Mouse (Mus musculus) layer of hippocampus, adult 18-20 months (tissue): ENCODE measurements around the gene Acsf2. TPM values are rescaled to one million over a fixed set of nuclear protein-coding genes. Genes with fewer than 3 reads are reported as not detected.
A peak's percentile ranks its signal among the peaks of the same experiment; 100 is the strongest.

Experiments used
- DNase-seq, 2 experiments: peaks; one replicate each; pipeline ENCODE4 v3.0.0; 2022; ENCODE audit warnings: low spot score in 2 of 2
- total RNA-seq, 2 experiments: library from RNA; stranded (reverse); gene quantifications; 2 replicates each; pipeline ENCODE4 v1.2.3; 2021

The Acsf2 gene
- total RNA-seq, 2 experiments from 2014 or later, result 17.2 to 19.2 TPM

DNA sequence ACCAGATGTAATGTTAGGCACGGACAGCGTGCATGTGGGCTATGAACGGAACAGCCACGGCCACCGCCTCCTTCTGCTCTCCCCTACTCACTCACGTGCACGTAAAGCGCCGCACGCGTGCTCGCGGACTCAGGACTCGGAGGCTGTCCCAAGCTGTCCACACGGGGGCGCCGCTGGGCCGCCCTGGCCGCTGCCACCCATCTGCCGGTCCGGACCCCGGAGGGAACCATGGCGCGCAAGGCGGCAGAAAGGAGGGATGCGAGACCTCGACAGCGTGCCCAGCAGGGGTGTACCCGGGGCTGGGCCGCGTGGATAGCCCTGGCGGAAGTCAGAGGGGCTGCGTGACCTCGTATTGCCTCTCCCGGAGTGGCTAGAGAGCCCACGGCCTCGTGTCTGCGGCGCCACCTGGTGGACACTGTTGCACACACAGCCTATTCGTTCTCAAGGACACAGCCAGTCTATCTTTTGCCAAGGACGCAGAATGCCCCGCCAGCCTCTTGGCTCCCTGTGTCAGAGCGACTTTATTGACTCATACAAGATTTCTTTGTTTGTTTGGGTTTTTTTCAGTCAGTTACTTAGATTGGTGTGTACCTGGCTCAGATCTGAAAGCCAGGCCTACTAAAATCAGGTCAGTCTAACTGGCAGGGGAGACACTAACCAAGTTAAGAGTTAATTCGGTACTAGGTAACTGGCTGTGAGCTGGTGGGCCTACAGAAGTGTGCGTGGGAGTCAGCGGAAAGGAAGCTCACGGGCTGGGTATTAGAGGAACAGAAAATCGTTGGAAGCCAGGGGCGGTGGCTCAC lies 52.6 kb downstream of the Acsf2 start, which contains the start of gene Rsad1:
Gene Rsad1, minus strand, starts transcription at position 368 of the 803 bp plus-strand sequence.
- DNase-seq, result peak; percentile 91 to 98

DNA sequence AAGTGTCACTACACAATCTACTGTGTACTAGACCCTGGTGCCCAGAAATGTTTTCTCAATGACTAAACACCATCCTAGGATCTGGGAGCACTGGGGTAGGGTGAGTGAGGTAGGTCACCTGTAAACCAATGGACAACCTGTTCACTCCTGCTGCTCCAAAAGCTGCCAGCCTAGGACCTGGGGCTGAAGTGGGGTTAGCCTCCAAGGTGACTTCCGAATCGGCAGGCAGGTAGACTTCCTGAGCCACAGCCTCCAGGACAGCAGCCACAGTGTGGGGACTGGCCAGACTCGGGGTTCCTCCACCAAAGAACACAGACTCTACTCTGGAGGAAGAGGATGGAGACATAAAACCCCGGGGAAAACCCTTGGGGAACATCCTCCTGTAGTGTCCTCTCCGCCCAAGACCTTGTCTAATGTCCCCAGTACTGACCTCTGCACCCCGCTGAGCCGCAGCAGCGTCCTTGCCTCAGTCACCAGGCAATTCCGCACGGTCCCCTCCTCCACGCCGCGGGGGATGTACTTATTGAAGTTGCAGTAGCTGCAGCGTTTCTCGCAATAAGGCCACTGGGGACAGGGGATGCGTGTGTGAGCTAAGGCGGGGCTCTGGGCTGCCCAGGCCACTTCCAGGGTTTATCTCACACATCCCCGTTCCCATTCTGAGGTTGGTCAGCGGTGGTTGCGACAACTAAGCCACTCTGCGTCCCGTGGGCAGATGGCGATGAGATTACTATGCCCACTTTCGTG lies 53.5 kb downstream of the Acsf2 start:
- peak in 1 of 2 experiments; percentile 48 for DNase-seq

DNA sequence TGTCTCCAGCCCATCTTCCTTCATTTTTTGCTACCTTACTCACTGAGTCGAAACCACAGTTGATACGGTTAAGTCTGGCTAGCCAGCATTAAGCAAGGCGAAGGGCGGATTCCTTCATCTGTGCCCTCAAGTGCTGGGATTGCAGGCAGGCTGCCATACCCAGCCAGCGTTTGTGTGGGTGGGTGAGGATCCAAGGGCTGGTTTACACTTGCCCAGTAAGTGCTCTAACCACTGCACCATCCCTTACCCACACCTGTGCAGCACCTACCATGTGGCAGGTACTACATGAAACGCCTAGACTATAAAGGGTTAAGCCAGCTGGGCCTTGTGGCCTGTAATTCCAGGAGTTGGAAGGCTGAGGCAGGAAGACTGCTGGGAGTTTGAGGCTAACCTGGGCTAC lies 54.4 kb downstream of the Acsf2 start:
- no peak for DNase-seq

DNA sequence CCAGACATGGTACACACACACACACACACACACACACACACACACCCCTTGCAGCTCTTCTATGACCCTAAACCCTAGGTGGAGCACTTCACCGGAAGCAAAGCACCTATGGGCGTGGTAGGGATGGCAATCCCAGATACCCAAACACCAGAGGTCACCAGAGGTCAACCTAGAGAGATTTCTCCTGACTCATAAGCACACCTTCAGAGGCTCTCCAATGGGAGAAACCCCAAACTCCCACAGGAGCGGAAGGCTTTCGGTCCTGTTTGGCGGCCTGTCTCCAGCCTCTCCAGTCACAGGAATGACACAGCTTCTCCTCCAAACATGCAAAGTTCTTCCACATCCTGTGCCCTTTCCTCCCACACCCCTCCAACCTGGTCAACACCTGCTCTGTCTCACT lies 55.3 kb downstream of the Acsf2 start:
- DNase-seq, result no peak

DNA sequence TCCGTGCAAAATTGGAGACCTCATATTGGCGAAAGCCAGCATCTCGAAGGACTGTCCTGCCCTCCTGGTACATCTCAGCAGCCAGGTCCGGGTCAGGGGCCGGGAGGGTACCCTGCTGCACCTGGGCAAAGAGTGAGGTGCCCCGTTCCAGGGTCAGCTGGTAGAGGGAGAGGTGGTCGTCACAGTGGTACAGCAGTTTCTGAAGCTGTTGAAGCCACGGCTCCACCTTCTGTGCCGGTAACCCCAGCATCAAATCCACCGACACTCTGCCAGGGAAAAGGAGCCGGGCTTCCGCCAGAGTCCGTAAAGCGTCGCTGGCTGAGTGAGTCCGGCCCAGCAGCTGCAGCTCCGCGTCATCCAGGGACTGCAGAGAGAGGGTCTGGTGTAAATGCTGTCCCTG lies 57.2 kb downstream of the Acsf2 start:
- peak in 1 of 2 experiments; percentile 14 for DNase-seq

DNA sequence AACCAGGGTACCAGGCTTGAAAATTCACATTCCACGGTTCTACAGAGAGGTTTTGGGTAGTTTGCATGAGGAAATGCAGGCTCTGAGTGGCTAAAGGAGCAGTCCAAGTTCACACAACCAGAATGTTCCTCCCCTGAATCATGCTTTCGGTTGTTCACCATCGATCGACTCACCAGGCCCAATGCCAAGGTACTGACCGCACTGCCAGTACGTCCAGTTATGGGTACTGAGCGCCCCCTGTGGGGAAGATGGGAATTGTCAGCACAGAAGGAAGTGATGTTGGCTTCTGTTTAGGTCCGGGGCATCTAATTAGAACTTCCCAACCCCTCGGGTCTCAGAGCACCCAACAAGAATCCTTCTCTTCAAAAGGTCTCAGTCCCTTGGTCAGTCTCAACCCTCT lies 57.7 kb downstream of the Acsf2 start:
- peak; percentile 67 to 94 for DNase-seq

DNA sequence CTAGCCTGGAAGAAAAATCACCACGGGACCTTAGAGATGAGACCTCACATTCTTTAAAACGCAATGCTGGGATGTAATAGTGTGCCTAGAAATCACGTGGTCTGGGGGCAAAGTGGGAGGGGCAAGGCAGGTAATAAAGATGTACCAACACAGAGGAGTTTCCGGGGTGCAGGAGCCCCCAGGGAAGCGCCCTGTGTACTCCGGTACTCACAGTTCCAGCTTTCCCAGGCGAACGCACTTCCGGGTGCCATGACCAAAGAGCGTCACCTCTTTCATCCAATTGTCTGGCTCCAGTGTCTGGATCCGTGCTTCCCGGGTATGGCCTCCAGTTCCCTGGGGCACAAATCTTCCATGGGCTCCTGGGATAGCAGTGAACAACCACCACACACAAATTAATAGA lies 58.3 kb downstream of the Acsf2 start:
- DNase-seq, result no peak

DNA sequence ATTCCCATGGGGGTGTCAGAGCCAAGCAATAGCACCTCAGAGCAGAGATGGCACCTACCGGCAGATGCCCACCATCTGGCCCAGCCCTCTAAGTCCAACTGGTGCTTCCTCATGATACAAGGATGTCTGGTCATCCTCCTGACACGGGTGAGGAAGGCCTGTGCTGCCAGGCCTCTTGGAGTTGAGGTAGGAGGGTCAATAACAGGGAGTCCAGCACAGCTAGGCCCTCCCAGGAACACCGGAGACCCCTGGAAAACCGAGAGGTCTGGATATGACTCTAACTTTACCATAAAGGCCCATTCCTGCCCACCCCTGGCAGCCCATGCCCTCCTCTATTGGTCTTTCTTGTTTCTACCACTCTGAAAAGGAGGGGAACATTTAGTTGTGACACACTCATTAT lies 59.3 kb downstream of the Acsf2 start:
- DNase-seq, result no peak

DNA sequence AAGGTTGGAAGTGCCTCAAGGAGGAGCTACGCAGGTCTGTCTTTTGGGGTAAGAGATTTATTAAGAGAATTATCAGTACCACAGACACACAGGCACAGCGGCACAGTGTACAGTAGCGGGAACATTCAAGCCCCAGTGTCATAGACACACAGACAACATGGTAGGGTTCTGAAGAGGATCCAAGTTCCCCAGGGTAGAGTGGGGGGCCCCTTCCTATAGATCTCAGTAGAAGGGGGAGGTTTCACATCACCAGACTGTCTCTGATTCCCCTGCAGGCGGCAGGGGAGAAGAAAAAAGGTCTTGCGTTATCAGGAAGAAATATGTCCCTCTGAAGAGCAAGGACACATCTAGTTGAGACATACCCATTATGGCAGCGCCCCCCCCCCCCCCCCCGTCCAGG lies 61.9 kb downstream of the Acsf2 start:
- no peak for DNase-seq

DNA sequence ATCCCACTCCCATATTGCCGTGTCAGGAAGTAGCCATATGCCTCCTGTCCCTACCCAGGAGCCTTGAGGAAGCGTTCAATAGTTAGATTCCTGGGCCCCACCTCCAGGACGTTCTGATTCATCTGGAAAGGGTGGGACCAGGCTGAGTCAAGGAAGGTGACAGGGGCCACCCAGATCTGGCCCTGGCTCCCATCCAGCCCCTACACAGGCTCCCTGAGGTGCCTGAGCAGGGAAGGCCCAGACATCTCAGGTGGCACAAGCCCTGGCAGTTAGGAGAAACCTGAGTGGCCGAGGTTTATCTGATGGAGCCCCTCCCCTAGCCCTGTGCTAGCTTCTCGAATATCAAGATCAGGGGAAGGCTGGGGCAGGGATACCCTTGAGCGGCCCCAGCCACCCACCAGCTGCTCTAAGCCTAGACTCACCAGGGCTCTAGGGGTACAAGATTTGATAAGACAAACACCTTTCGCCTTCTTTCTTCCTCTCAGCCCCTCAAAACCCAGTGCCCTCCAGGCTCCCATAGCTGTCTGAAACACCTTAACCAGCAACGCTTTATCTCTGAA lies 62.9 kb downstream of the Acsf2 start:
- DNase-seq, result no peak

DNA sequence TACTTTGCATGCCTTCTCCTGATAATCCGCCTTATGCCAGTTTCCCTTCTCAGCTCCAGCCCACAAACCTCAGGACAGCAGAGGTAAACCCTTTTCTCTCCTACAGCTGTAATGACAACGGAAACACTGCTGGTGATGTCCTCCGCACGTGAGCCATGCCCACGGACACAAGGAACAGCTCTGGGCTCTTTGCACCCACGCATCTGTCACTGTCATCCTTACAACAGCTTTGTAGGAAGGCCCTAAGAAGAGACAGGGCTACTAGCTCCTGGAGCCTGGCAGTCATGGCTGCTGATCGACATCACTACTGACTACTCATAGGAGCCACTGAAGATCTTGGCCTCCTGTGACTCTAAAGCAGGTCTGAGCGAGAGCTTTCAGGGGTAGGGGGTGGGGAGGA lies 68.5 kb downstream of the Acsf2 start:
- DNase-seq, result no peak

DNA sequence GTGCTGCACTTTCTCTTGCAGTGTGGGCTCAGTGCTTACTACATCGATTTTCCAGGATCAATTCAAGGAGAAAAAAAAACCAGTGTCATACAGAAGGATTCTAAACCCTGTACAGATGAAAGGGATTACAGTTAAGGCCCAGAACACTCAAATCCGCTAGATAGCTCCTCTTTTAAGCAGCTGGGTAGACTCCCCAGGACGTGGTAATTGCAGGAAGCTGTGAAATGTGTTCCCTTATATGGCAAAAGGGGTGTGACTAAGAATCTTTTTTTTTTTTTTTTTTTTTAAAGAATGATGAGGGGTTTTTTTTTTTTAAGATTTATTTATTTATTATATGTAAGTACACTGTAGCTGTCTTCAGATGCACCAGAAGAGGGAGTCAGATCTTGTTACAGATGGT lies 72.8 kb downstream of the Acsf2 start:
- DNase-seq, result no peak

DNA sequence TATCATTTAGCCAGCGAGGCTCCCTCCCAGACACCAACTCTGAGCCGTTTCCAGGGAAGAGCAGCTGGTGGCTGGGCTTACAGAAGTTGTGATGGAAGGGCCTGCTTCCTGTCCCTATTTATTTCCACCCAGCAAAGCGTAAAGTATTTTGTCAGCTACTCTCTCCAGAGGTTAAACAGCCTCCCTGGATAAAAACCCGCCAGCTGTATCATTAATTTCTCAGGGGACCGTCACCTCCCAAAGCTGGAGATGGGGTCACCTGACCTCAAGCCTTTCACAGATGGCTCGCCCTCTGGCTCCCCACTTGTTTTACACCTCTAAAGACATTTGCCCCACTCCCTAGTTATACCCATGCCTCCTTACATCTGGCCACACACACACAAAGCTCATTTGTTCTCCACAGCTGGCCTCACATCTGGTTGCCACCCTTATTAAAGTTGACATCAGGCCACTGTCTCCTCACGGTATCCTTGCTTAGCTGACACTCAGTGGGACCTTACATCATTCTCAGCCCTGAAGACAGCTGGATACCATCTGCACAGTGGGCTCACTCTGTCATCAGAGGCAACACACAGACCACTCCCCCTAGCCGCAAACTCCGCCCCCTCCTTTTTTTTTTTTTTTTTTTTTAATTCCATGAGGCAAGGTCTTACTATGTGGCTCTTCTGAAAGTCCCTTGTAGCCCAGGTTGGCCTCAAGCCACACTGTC lies 75.3 kb downstream of the Acsf2 start:
- DNase-seq, result no peak

DNA sequence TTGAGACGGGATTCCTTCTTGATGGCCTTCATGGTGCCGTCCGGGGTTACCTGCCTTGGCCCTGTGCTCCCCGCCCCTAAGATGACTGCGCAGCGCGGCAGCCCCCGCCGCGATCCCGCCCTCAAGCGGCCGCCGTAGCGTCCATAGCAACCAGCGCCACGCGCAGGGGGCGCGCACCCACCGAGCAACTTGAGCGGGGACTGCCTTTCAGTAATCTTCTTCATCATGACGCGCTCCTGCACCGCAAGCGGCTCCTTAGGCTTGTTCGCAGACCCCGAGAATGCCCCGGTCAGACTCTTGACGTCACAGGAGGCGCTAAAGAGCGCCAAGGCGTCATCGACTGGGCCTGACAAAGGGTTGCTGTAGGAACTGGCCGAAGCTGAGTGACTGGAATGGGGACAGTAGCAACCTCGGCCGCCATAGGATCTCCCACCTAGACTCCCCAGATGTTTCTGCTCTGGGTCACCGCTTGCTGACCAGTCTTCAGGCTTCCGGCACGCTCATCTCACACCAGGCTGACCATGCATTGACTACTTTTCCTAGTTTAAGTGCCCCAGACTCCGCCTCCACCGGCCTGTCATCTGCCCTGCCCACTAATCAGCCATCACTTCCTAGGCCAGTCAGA lies 80.3 kb downstream of the Acsf2 start, which contains the start of gene Mycbpap:
Gene Mycbpap, minus strand, starts transcription at position 524 of the 625 bp plus-strand sequence.
- DNase-seq, result peak; percentile 28 to 51

DNA sequence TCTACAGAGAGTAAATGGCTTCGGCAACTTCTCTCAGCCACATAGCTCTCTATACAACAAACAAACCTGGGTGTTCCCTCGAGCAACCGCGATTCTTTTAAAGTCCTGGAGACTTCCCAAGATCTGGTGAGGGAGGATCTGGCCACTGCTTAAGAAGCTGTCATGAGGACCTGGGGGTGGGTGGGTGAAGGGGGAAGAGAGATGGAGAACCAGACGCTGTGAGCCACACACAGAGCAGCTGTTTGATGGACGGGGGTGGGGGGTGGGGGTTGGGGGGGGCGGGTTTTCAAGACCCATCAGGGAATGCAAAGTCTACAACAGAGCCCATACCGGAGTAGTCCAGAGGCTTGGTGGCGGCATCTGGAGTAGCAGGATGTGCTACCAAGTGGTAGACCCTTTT lies 88.2 kb downstream of the Acsf2 start:
- DNase-seq, result no peak

DNA sequence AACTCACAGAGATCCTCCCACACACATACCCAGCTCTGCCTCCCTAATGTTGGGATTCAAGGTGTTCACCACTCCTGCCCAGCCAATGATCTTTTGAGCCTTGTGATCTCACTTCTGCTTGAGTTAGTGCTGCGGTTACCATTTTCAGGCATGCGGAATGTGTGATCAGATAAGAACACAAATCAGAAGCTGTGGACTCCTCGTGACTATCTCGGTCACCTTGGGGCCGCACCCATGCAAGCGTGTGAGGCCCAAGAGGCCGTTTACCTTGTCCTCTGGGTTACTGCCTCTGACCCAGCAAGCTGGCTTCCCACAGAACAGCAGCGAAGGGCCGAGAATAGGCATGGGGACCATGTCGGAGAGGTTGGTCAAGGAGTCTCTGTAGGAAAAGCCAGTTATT lies 92.7 kb downstream of the Acsf2 start:
- DNase-seq, result no peak

Other genes starting within 250 kb of the Acsf2 start
- gene Abcc3, start 208.9 kb downstream of the Acsf2 start, total RNA-seq, result 1 to 10 TPM; 1.4 to 2.4 TPM
- 10 to 100 TPM; 53.2 to 59.2 TPM for gene Cacna1g, start 127.7 kb downstream of the Acsf2 start, total RNA-seq
- under 1 TPM in 1 of 2 experiments, not detected in 1; 0.79 TPM for gene Spata20, start 115.7 kb downstream of the Acsf2 start, total RNA-seq
- 1 to 10 TPM; 2.1 to 2.2 TPM for gene Epn3, start 101.9 kb downstream of the Acsf2 start, total RNA-seq
- 1 to 10 TPM; 2.1 to 3.7 TPM for gene Mycbpap, start 80.1 kb downstream of the Acsf2 start, total RNA-seq
- 1 to 10 TPM; 8.9 to 9.7 TPM for gene Rsad1, start 52.6 kb downstream of the Acsf2 start, total RNA-seq
- gene Chad, start 36.8 kb downstream of the Acsf2 start, total RNA-seq, result under 1 TPM; 0.30 to 0.58 TPM
- gene Lrrc59, start 27.9 kb upstream of the Acsf2 start, total RNA-seq, result 10 to 100 TPM; 78.3 to 87.0 TPM
- 10 to 100 TPM; 74.4 to 79.3 TPM for gene Mrpl27, start 51.9 kb upstream of the Acsf2 start, total RNA-seq
- gene Eme1, start 52.1 kb upstream of the Acsf2 start, total RNA-seq, result under 1 TPM in 1 of 2 experiments, not detected in 1; 0.25 TPM
- 10 to 100 TPM; 22.8 to 24.6 TPM for gene Xylt2, start 75.6 kb upstream of the Acsf2 start, total RNA-seq
- gene Gm11541, start 102.6 kb upstream of the Acsf2 start, total RNA-seq, result not detected
- gene Cdc34b, start 139.9 kb upstream of the Acsf2 start, total RNA-seq, result under 1 TPM in 1 of 2 experiments, not detected in 1; 0.37 TPM
- gene Tmem92, start 180.8 kb upstream of the Acsf2 start, total RNA-seq, result not detected